Mouse (Mus musculus): Measurements from ENCODE around the gene Wt1.

- TF ChIP-seq EP300 (IDR thresholded peaks at IDR 0.05; ENCODE audit: insufficient read depth, low read depth, low read length) (no peak), POLR2A (IDR thresholded peaks at IDR 0.05; ENCODE audit: insufficient read depth, low read depth, low read length) (no peak)
Observed at GRCm38 (mm10) chr2:105178871-105179270, 52.5 kb downstream of the Wt1 start.
